Mouse (Mus musculus): ENCODE data around the gene Gm11549. TPM values are rescaled to one million over a fixed set of nuclear protein-coding genes. Genes with fewer than 3 reads are reported as not detected.

Gm11549 gene
- total RNA-seq, 2 experiments from 2014 or later: not detected

GRCm38 (mm10) chr3:36516196-36516595 is 5.4 kb downstream of the Gm11549 start:
- ATAC-seq (ENCODE audit: poor library complexity, severe bottlenecking): no peak

DNA sequence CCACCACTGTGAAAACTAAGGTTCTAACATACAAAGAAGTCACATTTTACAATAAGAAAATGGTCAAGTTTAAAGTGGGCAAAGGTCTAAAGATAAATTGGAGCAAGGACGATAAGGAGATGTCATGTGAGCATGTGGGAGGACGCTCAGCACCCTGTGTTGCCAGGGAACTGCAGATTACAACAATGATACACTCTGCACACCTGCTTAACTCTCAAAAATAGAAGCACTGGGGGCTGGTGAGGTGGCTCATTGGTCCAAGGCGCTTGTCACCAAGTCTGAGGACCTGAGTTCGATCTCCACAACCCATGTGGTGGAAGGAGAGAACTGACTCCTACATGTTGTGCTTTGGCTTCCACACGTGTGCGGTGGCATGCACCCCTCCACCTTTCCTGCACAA is 10.1 kb downstream of the Gm11549 start:
- ATAC-seq (ENCODE audit: poor library complexity, severe bottlenecking): no peak

DNA sequence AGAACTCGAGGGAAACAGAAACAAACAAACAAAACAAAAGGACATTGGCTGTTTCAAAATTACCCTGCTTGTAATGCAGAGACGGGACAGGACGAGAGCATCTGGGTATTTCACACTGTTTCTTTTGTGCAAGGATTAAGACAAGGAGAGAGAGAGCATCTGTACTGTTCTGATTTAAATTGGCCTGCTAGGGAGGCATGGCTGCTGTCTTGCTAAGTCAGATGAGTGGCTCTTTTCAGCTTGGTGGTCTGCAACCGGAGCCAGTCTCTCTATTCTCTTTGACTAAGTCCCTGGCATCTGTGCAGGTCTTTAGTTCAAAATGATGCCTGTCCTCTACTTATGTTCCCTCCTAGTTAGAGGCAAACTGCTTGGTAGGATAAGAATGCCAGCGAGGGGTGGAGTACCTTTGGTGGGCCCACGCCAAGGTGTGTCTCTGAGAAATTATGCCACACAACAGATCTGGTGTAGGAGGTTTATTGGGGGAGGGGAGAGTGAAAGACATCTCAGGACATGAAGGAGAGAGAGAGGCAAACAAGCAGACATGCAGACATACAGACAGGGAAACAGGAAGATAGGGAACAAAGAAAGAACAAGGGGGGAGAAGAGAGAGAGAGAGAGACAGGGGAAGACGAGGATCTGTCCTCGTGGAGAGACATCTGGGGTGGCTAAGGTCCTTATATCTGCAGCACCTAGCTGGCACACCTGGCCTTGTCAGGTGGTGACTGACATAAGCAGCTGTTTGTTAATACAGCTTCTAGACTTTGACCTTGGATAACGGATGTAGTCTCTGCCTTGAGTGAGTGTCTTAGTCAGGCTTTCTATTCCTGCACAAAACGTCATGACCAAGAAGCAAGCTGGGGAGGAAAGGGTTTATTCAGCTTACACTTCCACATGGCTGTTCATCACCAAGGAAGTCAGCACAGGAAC is 15.5 kb downstream of the Gm11549 start:
- no peak for ATAC-seq (ENCODE audit: poor library complexity, severe bottlenecking)

GRCm38 (mm10) chr3:36505306-36505705 is 16.3 kb downstream of the Gm11549 start:
- no peak for ATAC-seq (ENCODE audit: poor library complexity, severe bottlenecking)

GRCm38 (mm10) chr3:36501546-36501945 is 20.1 kb downstream of the Gm11549 start:
- ATAC-seq (ENCODE audit: poor library complexity, severe bottlenecking): no peak

GRCm38 (mm10) chr3:36500976-36501375 is 20.6 kb downstream of the Gm11549 start:
- ATAC-seq (ENCODE audit: poor library complexity, severe bottlenecking): no peak

DNA sequence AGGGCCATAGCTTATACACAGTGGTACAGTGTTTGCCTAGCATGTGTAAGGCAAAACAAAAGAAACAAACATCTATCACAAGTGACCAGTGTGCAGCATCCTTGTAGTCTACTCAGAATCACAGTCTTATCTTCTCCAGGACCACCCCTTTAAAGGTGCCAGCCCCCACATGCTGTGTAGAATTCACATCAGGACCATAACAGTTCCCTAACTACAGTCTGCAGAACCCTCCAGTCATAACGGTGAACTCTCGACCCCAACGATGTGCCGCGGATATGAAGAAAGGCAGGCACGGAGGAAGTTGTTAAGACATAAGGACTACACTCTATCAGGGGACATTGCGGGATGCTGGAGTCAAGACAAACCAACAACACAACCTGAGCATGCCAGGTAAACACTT is 22.2 kb downstream of the Gm11549 start:
- ATAC-seq (ENCODE audit: poor library complexity, severe bottlenecking): no peak

GRCm38 (mm10) chr3:36498224-36498623 is 23.4 kb downstream of the Gm11549 start:
- no peak for ATAC-seq (ENCODE audit: poor library complexity, severe bottlenecking)

- ATAC-seq (ENCODE audit: poor library complexity, severe bottlenecking): peak; percentile 68
These were observed 24.9 kb downstream of the Gm11549 start for GRCm38 (mm10) chr3:36496746-36497145.

DNA sequence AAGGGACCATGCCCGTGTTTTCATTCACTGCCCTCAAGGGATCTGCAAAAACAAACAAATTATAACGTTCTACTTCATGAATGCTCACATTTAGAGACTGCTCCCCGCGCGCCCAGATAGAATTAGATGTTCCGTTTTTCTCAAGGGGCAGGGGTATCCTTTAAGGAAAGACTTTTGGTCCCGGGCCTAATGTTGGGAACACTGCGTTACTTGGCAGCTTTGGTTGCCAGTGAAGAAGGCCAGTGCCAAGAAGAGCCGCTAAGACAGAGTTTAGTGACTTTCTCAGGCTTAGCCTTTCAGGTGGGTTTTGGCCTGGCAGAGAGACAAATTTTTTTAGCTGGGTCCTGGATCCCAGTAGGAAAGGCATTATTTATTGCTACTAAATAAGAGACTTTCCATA is 25.3 kb downstream of the Gm11549 start:
- ATAC-seq (ENCODE audit: poor library complexity, severe bottlenecking): no peak

- ATAC-seq (ENCODE audit: poor library complexity, severe bottlenecking): peak; percentile 91
These were observed 26.2 kb downstream of the Gm11549 start for GRCm38 (mm10) chr3:36495436-36495835.

DNA sequence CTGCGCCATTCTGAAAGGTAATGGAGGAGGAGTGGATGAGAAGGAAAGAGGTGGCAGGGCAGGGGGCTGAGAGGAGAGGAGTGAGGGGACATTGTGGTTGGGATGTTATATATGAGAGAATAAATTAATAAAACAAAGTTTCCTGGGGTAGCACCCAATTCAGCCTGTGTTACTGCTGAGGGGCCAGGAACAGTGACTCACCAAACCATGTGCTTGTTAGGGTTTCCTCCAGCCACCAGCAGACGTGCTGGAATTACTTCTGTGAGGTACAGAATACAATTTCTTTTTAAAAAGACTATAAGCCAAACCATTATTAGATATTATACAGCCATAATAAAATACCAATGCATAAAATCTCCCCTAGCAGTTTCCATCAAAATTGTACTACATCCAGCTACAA is 27.0 kb downstream of the Gm11549 start:
- no peak for ATAC-seq (ENCODE audit: poor library complexity, severe bottlenecking)

DNA sequence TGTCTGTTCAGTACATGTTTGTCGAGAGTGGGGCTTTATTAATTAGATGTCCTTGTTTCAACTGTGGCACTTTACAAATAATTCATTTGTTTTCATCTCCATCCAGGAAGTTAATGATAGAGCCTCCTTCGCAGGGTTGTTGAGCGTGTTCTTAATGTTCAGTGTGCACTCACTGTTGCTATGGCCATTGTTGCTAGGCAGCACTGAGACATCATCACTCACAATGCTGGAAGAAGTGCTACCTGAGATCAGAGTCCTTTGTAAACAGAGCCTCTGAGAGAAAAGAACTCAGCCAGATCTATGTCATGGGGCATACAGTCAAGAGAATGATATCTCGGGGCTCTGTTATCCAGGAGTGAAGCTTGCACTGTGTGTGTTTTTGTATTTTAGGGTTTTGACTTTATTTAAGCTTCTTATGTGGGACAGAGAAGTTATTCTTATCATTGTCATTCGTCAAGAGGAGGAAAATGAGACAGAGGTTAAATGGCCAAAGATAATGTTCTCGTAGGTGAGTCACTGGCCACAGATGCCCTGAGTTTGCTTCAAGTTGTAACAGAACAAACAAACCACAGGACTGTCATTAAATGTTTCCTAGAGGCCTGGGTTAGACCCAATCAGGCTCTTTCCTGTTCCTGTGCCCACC is 27.9 kb downstream of the Gm11549 start:
- ATAC-seq (ENCODE audit: poor library complexity, severe bottlenecking): no peak

DNA sequence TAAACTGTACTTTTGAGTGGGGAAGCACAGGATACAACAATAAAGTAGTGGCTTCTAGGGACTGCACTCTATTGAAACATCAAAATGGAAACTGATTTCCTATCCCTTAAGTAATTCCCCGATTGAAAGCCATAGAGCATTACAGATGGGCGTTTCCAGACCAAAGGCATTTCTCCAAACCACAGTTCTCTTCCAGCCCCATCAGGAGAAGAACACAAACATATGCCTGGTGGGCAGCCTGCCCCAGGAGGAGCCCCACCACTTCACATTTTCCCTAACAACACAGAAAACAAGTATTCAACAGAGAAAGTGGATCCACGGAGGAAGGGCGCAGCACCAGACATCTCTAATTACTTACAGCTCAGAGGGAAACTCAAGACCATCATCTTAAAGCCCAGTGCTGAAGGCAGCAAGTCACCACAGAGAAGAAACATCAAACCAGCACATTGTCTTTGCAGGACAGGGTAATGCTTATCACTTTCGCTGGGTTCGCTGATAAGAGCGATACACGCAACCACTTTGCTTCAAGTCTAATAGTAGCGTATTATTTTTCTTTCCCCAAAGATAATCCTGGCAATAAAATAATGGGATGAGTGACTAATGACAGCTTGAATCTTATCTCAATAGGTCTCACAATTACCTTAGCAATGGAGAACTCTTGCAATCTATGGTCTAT is 28.8 kb downstream of the Gm11549 start:
- no peak for ATAC-seq (ENCODE audit: poor library complexity, severe bottlenecking)

DNA sequence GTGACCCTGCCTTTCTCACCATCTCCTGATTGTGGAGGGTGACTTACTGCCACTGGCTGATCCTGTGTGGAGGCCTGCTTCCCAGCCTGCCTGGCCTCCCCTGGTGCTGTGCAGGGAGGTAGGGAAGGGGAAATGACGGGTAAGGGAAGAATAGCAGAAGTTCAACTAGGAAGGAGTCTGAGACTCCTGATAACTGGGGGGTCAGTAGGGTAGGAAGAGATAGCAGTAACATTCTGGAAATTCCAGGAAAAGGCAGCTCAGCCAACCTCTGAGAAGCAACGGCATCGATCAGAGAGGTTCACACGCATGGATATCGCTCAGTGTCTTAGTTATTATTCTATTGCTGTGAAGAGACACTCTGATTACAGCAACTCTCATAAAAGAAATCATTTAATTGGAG is 30.1 kb downstream of the Gm11549 start:
- no peak for ATAC-seq (ENCODE audit: poor library complexity, severe bottlenecking)

DNA sequence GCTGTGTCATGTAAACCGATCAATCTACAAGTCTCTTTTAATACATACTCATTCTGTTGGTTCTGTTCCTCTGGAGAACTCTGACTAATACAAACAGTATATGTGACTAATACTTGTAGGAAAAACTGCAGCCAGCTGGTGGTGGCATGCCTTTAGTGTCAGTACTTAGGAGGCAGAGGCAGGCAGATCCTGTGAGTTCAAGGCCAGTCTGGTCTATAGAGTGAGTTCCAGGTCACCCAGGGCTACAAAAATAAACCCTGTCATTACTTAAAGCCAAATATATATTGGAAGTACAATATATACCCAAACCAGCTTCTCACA is 32.1 kb downstream of the Gm11549 start:
- ATAC-seq (ENCODE audit: poor library complexity, severe bottlenecking): no peak

DNA sequence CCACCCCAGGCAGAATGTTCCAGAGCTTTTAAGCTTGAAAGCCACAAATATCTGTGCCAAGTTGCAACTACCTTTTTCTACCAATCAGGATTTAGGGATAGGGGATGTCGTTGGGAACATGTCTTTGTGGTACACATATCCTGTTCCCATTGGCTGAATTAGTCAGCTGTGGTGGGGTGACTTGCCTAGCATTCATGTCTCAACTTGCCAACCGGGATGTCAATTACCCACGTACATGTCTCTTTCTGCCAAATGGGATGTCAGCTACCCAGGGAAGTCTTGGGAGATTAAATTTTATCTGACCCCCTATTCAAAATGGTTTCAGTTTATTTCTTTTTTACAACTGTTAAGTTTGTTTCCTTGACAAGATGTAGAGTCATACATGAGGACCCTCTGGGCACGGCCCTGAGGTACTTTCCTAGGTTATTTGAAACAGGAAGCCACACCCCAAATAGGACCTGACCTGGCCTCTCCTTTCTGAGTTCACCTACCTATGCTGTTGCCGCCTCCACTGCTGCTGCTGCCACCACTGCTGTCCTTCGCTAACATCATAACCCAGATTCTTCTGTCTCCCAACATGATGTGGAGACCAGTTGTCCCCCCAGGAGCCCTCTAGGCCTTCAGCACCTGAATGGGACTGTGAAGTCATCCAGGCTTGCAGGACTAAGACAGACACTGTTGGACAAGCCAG is 32.6 kb downstream of the Gm11549 start:
- no peak for ATAC-seq (ENCODE audit: poor library complexity, severe bottlenecking)

DNA sequence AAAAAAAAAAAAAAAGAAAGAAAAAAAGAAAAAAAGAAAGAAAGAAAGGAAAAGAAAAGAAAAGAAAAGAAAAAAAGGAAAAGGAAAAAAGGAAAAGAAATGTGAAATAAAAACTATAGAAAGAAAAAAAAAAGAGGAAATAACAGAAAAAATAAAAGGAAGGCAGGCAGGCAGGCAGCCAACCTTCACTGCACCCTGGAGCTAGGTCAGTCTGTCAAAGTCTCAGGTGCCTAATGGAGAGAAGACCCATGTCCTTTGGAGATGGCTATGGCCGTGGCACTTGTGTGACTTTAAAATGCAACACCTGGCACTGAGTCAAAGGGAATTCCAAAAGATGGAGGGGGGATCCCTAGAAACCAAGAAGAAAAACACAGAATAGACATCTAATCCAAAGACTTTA is 33.2 kb downstream of the Gm11549 start:
- ATAC-seq (ENCODE audit: poor library complexity, severe bottlenecking): no peak

GRCm38 (mm10) chr3:36486881-36487280 is 34.7 kb downstream of the Gm11549 start:
- no peak for ATAC-seq (ENCODE audit: poor library complexity, severe bottlenecking)

DNA sequence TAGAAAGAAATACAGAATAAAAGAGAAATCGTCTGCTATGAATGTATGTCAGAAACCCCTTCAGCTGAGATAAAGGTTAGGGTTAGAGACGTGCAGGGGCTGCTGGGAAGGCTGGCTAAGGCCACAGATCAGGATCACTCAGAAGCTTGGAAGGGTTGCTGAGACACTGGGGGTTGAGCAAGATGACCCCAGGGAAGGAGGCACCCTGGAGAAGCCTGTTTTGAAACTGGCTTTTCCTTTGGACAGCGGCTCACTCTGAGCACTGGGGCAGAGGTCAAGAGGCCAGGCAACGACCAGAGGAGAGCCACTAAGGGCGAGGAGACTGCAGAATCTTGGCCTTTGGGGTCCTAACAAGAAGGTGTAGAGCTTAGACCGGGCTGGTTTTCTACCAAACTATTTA is 35.4 kb downstream of the Gm11549 start:
- no peak for ATAC-seq (ENCODE audit: poor library complexity, severe bottlenecking)

DNA sequence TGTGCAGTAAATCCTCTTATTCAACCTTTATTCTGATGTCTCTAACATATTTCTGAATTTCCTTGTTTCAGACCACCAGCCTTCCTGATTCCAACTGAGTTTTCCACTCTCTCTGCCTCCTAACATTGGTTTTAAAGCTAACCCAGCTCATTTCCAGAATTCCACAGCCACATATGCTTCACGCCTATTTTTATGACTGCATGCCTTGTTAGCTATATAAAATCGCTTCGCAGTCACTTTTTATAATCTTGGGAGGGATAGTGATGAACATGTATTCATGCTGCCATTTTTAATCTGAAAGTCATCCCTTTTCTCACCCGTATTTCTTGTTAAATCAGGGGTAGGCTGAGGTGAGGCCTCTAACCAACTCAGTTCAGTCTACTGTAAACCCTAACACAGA is 37.3 kb downstream of the Gm11549 start:
- no peak for ATAC-seq (ENCODE audit: poor library complexity, severe bottlenecking)

Measured in megakaryocyte, adult 5-6 weeks (primary cell).